Mouse (Mus musculus) skeletal muscle tissue, adult 2 months (tissue): ENCODE measurements around the gene Lsm14a.
A peak's percentile ranks its signal among the peaks of the same experiment; 100 is the strongest.

ENCODE experiments used
- DNase-seq: peaks from one replicate; pipeline ENCODE4 v3.0.0-alpha.2; 2012; ENCODE audit warnings: low read depth, low spot score

Lsm14a gene

GRCm38 (mm10) chr7:34312786-34313442 is 80.2 kb downstream of the Lsm14a start:
- DNase-seq = peak; percentile 45

GRCm38 (mm10) chr7:34309186-34309764 is 83.8 kb downstream of the Lsm14a start:
- DNase-seq = no peak

- no peak for DNase-seq
These were observed 84.5 kb downstream of the Lsm14a start for GRCm38 (mm10) chr7:34308586-34308985.

GRCm38 (mm10) chr7:34305454-34305853 is 87.7 kb downstream of the Lsm14a start:
- peak; percentile 67 for DNase-seq

GRCm38 (mm10) chr7:34302651-34303050 is 90.5 kb downstream of the Lsm14a start:
- DNase-seq = no peak

- DNase-seq = no peak
These were observed 91.2 kb downstream of the Lsm14a start for GRCm38 (mm10) chr7:34301952-34302351.

- DNase-seq = no peak
These were observed 94.3 kb downstream of the Lsm14a start for GRCm38 (mm10) chr7:34298818-34299217.

- no peak for DNase-seq
These were observed 97.0 kb downstream of the Lsm14a start for GRCm38 (mm10) chr7:34296124-34296523.
